Mouse (Mus musculus) neutrophil, adult 83 days (primary cell): ENCODE results near the gene Ell. TPM values are rescaled to one million over a fixed set of nuclear protein-coding genes. Genes with fewer than 3 reads are reported as not detected.

Source experiments
- total RNA-seq, 2 experiments: library from RNA; stranded (reverse); gene quantifications; one replicate each; pipeline ENCODE4 v1.2.4; 2023

The Ell gene
- total RNA-seq, result 10 to 100 TPM; 32.2 to 37.9 TPM

GRCm38 (mm10) chr8:70539077-70539813, at the start of gene Ell:
TSS of gene Ell (plus strand) at chr8:70539457.

DNA sequence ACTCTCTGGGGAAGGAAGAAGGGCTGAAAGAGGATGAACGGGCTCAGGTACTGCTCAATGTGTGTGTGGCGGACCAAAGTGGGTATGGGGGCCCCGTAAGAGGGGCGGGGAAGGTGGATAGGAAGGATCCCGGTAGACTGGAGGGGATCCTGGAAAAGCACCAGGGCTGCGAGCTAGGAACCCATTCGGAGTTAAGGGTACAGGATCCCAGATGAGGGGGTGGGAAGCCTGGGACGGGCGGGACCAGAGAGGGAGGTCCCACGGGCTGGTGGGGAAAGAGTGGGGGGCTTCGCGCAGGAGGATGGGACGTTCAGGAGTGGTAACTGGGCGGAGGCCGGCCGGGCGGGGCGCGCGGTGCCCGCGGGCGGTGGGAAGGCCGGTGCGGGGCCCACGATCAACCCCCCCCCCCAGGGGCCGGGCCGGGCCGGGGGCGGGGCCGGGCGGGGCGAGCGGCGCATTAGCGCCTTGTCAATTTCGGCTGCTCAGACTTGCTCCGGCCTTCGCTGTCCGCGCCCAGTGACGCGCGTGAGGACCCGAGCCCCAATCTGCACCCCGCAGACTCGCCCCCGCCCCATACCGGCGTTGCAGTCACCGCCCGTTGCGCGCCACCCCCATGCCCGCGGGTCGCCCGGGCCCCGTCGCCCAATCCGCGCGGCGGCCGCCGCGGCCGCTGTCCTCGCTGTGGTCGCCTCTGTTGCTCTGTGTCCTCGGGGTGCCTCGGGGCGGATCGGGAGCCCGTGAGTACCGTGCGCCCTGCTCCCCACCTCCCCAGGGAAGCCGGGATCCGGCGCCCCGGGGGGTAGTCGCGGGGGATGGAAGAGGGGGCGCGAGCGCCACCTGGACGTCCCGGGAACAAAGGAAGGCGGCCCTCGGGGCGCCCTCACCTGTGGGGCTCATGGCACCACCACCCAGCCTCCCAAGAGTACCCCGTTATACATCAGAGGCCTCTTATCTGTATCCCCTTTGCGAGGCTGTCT, 46.3 kb upstream of the Ell start, which contains the start of gene Crlf1:
TSS of gene Crlf1 (plus strand) at position 495 of the 977 bp plus-strand sequence.

DNA sequence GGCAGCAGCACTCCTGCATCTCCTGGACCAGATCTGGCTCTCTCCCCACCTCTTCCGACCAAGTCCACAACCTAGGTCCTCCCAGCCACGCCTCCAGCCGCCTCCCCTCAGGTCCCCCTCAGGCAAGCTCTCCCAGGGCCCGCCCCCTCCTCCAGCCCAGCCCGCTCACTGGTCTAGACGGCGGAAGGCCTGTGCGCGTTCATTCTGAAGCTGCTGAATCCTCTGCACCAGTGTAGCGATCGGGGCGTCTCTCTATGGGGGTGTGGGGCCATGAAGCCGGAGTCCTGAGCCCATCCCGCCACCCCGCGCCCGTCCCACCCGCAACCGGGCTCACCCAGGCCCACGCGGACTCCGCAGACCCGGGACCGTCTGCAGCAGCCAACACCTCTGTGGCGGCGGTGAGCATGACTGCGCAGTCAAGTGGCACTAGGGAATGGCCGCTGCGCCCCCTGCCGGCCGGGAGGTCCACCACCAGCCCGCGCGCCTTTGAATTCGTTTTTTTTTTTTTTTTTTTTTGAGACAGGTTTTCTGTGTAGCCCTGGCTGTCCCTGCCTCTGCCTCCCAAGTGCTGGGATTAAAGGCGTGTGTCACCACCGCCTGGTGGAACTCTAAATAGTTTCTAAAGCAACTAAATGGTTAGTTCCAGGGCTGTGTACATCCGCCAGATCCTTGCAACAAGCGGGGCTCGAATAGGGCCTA, 32.8 kb upstream of the Ell start, which contains the start of gene Rex1bd:
TSS of gene Rex1bd (minus strand) at position 425 of the 699 bp plus-strand sequence.

DNA sequence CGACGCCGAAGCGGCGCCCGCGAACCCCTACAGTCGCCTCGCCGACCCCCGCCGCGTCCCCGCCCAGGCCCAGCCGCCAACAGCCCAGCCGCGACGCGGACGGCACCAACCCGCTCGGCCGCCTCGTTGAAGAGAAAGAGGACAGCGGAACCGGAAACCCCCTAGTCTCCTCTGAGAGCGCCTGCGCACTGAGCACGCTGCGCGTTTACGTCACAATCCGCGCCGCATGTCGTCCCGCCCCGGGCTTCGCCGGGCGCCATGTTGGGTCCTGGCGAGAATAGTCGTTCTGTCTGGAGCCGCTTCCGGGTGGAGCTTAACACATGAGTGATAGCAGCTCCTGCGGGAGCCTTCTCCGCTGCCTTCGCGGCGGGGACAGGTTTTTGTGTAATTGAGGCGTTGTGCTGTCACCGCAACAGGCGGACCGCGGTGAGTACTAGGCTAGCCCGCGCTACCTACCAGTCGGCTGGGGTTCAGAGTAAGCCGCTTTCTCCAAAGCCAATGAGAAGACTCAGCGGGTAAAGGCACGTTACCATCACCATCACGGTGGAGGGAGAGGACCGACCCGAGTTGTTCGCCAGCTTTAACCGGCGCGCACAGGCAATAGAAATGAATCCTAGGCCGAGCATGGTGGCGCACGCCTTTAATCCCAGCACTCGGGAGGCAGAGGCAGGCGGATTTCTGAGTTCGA, 28.9 kb upstream of the Ell start, which contains the start of gene Uba52:
TSS of gene Uba52 (minus strand) at position 574 of the 688 bp plus-strand sequence.

GRCm38 (mm10) chr8:70527512-70528181, 11.6 kb upstream of the Ell start, which contains the start of the genes Fkbp8 and Kxd1:
TSS of gene Fkbp8 (plus strand) at chr8:70527724.
TSS of gene Kxd1 (minus strand) at chr8:70527956.

GRCm38 (mm10) chr8:70593961-70594609, 54.8 kb downstream of the Ell start, which contains the start of gene Isyna1:
TSS of gene Isyna1 (plus strand) at chr8:70594373.

GRCm38 (mm10) chr8:70608749-70609367, 69.6 kb downstream of the Ell start, which contains the start of gene Ssbp4:
TSS of gene Ssbp4 (minus strand) at chr8:70608872.

DNA sequence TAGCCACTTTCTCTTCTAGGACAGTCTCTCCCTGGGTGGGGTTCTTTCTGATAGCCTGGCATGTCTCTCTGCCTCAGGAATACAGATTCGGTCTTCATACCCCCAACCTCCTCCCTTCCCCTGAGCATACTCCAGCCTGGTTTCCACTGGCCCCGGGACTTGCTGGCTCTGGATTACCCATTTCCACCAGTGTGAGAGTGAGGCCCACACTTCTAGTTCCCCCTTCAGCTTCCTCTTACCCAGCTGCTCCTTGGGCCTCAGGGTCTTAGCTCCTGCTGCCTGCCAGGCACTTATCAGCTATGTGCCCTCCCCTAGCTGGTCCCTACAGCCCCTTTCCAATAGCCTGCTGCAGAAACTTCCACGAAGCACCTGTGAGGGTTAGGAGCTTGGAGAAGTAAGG, 76.6 kb downstream of the Ell start, which contains the start of gene Lrrc25:
TSS of gene Lrrc25 (plus strand) at position 262 of the 400 bp plus-strand sequence.

GRCm38 (mm10) chr8:70632346-70632892, 93.2 kb downstream of the Ell start, which contains the start of gene Gdf15:
TSS of gene Gdf15 (minus strand) at chr8:70632456.

Other genes with a start within 250 kb of the Ell start
- gene Ddx49, start 237.0 kb upstream of the Ell start, total RNA-seq, result 10 to 100 TPM; 22.3 to 27.9 TPM
- 100 to 1,000 TPM; 114 to 123 TPM for gene Cope, start 236.9 kb upstream of the Ell start, total RNA-seq
- not detected for gene Cers1, start 223.7 kb upstream of the Ell start, total RNA-seq
- gene Gdf1, start 209.6 kb upstream of the Ell start, total RNA-seq, result not detected
- 10 to 100 TPM; 58.6 to 59.2 TPM for gene Upf1, start 186.2 kb upstream of the Ell start, total RNA-seq
- under 1 TPM; 0.13 to 0.26 TPM for gene Comp, start 165.9 kb upstream of the Ell start, total RNA-seq
- 1 to 10 TPM; 3.9 to 6.9 TPM for gene Crtc1, start 99.9 kb upstream of the Ell start, total RNA-seq
- gene Klhl26, start 62.5 kb upstream of the Ell start, total RNA-seq, result 1 to 10 TPM; 4.0 to 4.1 TPM
- gene Tmem59l, start 52.1 kb upstream of the Ell start, total RNA-seq, result not detected
- gene Crlf1, start 46.3 kb upstream of the Ell start, total RNA-seq, result not detected
- 10 to 100 TPM; 38.6 to 39.3 TPM for gene Rex1bd, start 32.7 kb upstream of the Ell start, total RNA-seq
- 1,000 to 10,000 TPM; 1,032 to 1,222 TPM for gene Uba52, start 28.7 kb upstream of the Ell start, total RNA-seq
- 100 to 1,000 TPM; 181 to 184 TPM for gene Fkbp8, start 11.7 kb upstream of the Ell start, total RNA-seq
- 10 to 100 TPM; 38.1 to 38.4 TPM for gene Kxd1, start 11.5 kb upstream of the Ell start, total RNA-seq
- gene Isyna1, start 54.9 kb downstream of the Ell start, total RNA-seq, result 10 to 100 TPM; 29.5 to 40.1 TPM
- 10 to 100 TPM; 60.1 to 77.7 TPM for gene Ssbp4, start 69.4 kb downstream of the Ell start, total RNA-seq
- gene Lrrc25, start 76.7 kb downstream of the Ell start, total RNA-seq, result 10 to 100 TPM; 65.7 to 79.1 TPM
- gene Gdf15, start 93.0 kb downstream of the Ell start, total RNA-seq, result under 1 TPM; 0.49 to 0.90 TPM
- gene Pgpep1, start 120.9 kb downstream of the Ell start, total RNA-seq, result 1 to 10 TPM; 3.6 to 5.1 TPM
- gene Lsm4, start 133.8 kb downstream of the Ell start, total RNA-seq, result 10 to 100 TPM; 40.7 to 61.6 TPM
- 1,000 to 10,000 TPM in 1 of 2 experiments, 100 to 1,000 TPM in 1; 926 to 1,259 TPM for gene Jund, start 159.5 kb downstream of the Ell start, total RNA-seq
- gene Iqcn, start 164.0 kb downstream of the Ell start, total RNA-seq, result 1 to 10 TPM; 7.5 to 9.1 TPM
- gene Gm3336, start 179.1 kb downstream of the Ell start, total RNA-seq, result under 1 TPM in 1 of 2 experiments, not detected in 1; 0.64 TPM
- under 1 TPM; 0.31 to 0.50 TPM for gene Pde4c, start 184.3 kb downstream of the Ell start, total RNA-seq
- gene Rab3a, start 215.2 kb downstream of the Ell start, total RNA-seq, result 1 to 10 TPM; 2.6 to 3.0 TPM
- 10 to 100 TPM; 20.1 to 25.7 TPM for gene Mpv17l2, start 221.5 kb downstream of the Ell start, total RNA-seq
- 10 to 100 TPM; 18.6 to 20.8 TPM for gene Pik3r2, start 237.3 kb downstream of the Ell start, total RNA-seq